Mouse (Mus musculus): ENCODE measurements around the gene Klhl29. TPM values are rescaled to one million over a fixed set of nuclear protein-coding genes. Genes with fewer than 3 reads are reported as not detected.

Klhl29 gene
- total and polyA plus RNA-seq, 2 experiments from 2014 or later: 2.7 to 8.2 TPM

DNA sequence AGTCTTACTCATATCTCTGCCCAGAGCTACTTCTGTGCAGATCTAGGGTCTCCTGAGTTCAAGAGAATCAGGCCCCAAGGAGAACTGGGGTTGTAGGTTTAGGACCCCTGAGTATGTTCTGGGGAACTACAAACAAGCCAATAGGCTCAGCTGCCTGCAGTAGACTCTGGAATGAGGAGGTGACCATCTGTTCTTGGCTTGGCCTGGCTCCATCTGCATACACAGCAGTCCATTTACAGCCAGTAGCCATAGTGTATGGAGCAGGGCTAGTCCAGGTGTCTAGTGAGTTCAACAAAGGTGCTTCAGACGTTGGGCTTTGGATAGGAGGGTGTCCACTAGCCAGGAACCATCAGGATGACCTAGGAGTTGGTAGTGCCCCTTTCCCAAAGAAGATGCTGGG lies 151.9 kb downstream of the Klhl29 start:
- no peak for TF ChIP-seq CTCF (IDR thresholded peaks at IDR 0.05; ENCODE audit: low read depth)

DNA sequence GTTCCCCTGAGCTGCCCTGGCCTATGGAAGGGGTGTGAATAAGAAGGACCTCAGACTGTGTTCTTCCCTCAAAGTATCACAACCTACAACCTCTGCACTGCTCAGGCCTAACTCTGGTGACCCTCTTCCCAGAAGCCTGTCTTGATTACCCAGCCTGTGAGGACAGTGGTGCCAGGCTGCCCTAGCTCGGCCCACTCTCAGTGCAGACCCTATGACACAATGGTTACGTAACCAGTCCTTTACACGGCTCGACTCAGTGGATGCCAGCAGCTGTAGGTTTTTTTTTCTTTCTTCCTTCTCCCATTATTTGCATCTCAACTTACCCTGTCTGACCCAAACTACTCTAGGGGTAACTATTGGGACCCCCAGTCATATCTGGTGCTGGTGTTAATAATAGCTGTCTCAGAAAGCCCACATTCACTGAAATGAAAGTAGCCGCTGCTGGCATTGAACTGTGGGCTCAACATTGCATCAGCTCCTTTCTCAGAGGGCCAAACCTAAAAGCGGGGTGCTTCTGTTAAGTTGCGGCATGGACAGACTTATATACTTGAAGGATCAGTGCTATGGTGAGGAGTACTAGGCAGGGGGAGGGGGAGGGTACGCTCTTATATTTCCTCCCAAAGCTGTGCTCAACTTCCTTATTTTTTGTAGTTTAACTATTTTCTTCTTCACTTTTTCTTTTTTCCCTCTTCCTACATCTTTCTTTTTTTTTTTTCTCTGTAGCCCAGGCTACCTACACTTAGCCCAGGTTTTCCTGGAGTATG lies 152.9 kb downstream of the Klhl29 start:
- H3K4me3 ChIP-seq (ENCODE audit: low read depth, low read length): no peak overlapping the region
- no peak for ATAC-seq
- peaks cover 17% of the 10 kb centered on the region for H3K4me1 ChIP-seq (ENCODE audit: insufficient read depth)
- no peak overlapping the region for H3K9ac ChIP-seq
- no peaks in the 10 kb centered on the region for H3K27me3 ChIP-seq (ENCODE audit: insufficient read depth, low read length)
- H3K4me2 ChIP-seq (ENCODE audit: low read depth): no peak overlapping the region
- TF ChIP-seq CTCF (IDR thresholded peaks at IDR 0.05; ENCODE audit: low read depth): no peak
- 86% methylated on average over 8 of the region's 8 CpGs for WGBS
- no peaks in the 10 kb centered on the region for H3K36me3 ChIP-seq (ENCODE audit: insufficient read depth)
- H3K9me3 ChIP-seq (ENCODE audit: low read length): no peaks in the 10 kb centered on the region
- H3K27ac ChIP-seq (ENCODE audit: low read depth, low read length): no peak overlapping the region
- DNase-seq: no peak

More for the DNA sequence above, 151.9 kb downstream of the Klhl29 start:
- H3K4me2 ChIP-seq (ENCODE audit: low read depth): no peak overlapping the region
- H3K9me3 ChIP-seq (ENCODE audit: low read length): no peaks in the 10 kb centered on the region
- peaks cover 18% of the 10 kb centered on the region for H3K4me1 ChIP-seq (ENCODE audit: insufficient read depth)
- H3K27ac ChIP-seq (ENCODE audit: low read depth, low read length): no peak overlapping the region
- DNase-seq (no peak), ATAC-seq (no peak)
- H3K27me3 ChIP-seq (ENCODE audit: insufficient read depth, low read length): no peaks in the 10 kb centered on the region
- H3K4me3 ChIP-seq (ENCODE audit: low read depth, low read length): no peak overlapping the region
- H3K36me3 ChIP-seq (ENCODE audit: insufficient read depth): no peaks in the 10 kb centered on the region
- 46% methylated on average over 1 of the region's 1 CpGs for WGBS
- H3K9ac ChIP-seq: no peak overlapping the region

DNA sequence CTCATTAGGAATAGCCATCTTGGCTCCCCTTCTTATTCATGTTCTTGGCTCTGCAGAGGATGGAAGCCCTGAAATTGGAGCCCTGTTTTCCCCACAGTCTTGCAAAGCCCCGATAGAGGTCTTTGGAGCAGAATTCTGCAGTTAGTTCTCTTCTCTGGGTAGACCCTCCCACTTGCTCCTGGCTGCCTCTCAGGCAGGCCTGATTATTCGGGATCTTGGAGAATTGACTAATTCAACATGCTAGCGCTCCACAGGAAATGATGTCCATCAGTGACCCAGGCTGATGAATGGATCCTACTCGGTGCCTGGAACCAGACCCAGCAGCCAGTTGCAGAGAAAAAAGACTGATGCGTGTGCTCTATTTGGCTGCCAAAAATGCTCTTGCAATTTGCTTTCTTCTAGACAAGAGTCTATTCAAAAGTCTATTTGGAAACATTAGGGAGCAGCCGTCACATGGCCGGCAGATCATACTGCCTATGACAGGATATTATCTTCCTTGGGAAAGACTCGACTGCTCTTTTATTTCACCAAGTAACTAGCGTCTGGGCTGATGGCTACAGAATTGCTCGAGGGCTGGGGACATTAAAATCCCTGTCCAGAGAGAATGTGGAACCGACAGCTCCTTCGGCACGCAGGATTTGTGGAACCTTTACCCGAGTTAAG lies 155.4 kb downstream of the Klhl29 start:
- H3K4me3 ChIP-seq (ENCODE audit: low read depth, low read length): no peak overlapping the region
- H3K9ac ChIP-seq: no peak overlapping the region
- H3K27ac ChIP-seq (ENCODE audit: low read depth, low read length): 0 out of 2 replicates have a peak overlapping the region, but pooled peaks have one; percentile 45
- 26% methylated on average over 14 of the region's 14 CpGs for WGBS
- DNase-seq (no peak), ATAC-seq (peak; percentile 36)
- H3K4me1 ChIP-seq (ENCODE audit: insufficient read depth): peaks cover 17% of the 10 kb centered on the region
- no peaks in the 10 kb centered on the region for H3K9me3 ChIP-seq (ENCODE audit: low read length)
- no peak overlapping the region for H3K4me2 ChIP-seq (ENCODE audit: low read depth)
- no peaks in the 10 kb centered on the region for H3K27me3 ChIP-seq (ENCODE audit: insufficient read depth, low read length)
- no peak for TF ChIP-seq CTCF (IDR thresholded peaks at IDR 0.05; ENCODE audit: low read depth)
- H3K36me3 ChIP-seq (ENCODE audit: insufficient read depth): no peaks in the 10 kb centered on the region

DNA sequence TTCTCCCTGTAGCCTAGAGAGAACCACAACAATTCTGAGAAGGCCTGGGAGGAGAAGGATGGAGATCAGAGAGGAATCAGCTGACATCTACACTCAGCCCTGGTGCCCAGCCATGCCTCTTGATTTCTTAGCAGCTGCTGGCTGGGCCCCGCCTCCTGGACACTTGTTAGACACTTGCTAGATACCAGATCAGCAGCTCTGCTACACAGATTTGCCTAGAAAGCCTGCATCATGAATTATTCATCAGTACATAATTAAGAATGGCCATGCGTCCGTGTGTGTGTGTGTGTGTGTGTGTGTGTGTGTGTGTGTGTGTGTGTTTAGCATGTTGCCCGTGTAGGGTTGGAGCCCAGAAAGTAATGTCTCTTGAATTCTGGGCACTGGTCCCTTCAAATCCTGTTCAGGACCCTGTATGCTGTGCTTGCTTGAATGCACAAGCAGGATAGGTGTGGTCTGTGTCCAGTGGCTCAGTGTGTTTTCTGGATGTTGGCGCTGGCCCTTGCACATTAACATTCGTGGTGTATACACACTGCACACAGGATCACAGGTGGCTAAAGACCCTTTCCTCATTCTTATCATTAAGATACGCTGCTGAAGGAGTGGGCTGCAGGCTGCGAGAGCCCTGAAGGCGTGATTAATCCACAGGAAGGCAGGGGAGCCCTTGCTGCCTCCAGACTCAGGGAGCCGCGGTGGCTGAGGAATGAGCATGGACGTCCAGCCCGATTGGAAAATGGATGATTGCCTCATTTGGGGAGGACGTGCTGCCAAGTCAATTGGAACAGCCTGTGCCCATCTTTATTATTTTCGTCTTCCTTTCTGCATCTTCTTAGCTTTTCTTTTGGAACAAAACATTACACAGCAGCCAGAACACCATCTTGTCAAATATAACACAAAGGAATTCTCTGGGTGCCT lies 159.4 kb downstream of the Klhl29 start:
- Histone ChIP-seq H3K9ac (no peak overlapping the region), H3K27me3 (ENCODE audit: insufficient read depth, low read length) (no peaks in the 10 kb centered on the region)
- WGBS: 14% methylated on average over 15 of the region's 15 CpGs

DNA sequence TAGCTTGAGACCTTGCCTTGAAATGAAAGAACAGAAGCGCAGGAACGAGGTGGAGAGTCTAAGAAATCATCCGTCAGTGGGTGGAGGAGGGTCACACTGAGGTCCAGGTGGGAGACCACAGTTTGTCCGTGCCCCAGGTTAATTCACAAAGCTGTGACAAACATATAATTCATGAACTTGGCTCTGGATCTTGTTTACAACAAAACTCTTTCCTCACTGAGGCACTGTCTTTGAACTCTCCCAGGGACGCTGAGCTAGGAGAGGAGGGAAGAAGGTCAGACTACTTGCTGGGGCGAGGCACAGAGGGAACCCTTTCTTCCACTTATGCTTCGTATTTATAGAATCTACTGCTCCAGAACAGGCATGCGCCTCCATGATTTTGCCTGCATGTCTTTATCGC lies 161.2 kb downstream of the Klhl29 start:
- Histone ChIP-seq H3K4me2 (ENCODE audit: low read depth) (no peak overlapping the region), H3K4me3 (ENCODE audit: low read depth, low read length) (no peak overlapping the region), H3K9me3 (ENCODE audit: low read length) (no peaks in the 10 kb centered on the region), H3K27me3 (ENCODE audit: insufficient read depth, low read length) (no peaks in the 10 kb centered on the region), H3K9ac (no peak overlapping the region), H3K4me1 (ENCODE audit: insufficient read depth) (peaks cover 22% of the 10 kb centered on the region), H3K36me3 (ENCODE audit: insufficient read depth) (peaks cover 6% of the 10 kb centered on the region; the same call in 1 of the 2 replicates), H3K27ac (ENCODE audit: low read depth, low read length) (no peak overlapping the region)
- TF ChIP-seq CTCF (IDR thresholded peaks at IDR 0.05; ENCODE audit: low read depth): no peak
- WGBS: 75% methylated on average over 9 of the region's 9 CpGs
- ATAC-seq: no peak
- DNase-seq: no peak

More for the DNA sequence above, 159.4 kb downstream of the Klhl29 start:
- no peaks in the 10 kb centered on the region for H3K36me3 ChIP-seq (ENCODE audit: insufficient read depth)
- DNase-seq (peak; percentile 72), ATAC-seq (peak; percentile 79)
- H3K9me3 ChIP-seq (ENCODE audit: low read length): no peaks in the 10 kb centered on the region
- H3K4me3 ChIP-seq (ENCODE audit: low read depth, low read length): no peak overlapping the region
- H3K4me2 ChIP-seq (ENCODE audit: low read depth): no peak overlapping the region
- H3K4me1 ChIP-seq (ENCODE audit: insufficient read depth): peaks cover 14% of the 10 kb centered on the region
- H3K27ac ChIP-seq (ENCODE audit: low read depth, low read length): peak overlapping the region; percentile 68
- TF ChIP-seq CTCF (IDR thresholded peaks at IDR 0.05; ENCODE audit: low read depth): no peak

DNA sequence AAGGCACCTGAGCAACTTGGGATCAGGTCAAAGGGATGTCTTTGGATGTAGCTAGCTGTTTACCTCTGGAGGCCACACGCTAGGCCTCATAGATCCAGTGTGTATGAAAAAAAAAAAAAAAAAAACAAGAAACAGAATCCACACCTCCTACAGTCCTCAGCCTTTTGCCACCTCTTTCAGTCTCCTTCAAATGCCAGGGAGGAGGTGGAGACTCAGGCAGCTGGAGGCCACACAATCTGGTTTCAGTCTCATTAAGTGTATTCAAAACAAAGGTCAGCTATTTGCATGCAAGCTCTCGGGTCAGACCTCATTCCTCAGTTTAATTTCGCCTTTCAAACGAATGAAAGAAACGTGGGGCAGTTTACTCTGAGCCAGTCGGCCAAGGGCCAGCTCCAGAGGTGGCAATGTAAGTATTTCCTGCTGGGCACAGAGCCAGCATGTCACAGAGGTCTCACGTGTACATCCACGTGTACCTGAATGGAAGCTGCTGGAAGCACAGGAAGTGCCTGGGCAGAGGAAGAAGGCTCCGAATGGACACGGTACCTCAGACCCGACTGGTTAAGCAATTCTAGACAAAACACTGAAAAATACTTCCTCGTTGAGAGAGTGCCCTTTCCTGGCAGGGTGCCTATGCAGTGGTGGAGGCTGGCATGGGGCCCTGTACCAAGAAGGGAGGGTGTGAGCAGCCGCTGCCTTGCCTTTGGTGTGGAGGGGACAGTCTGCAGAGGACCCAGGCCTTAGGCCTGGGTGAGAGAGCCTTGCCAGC lies 162.0 kb downstream of the Klhl29 start:
- no peaks in the 10 kb centered on the region for H3K9me3 ChIP-seq (ENCODE audit: low read length)
- no peak overlapping the region for H3K4me2 ChIP-seq (ENCODE audit: low read depth)
- 11% methylated on average over 13 of the region's 13 CpGs for WGBS
- H3K4me1 ChIP-seq (ENCODE audit: insufficient read depth): peaks cover 22% of the 10 kb centered on the region
- no peaks in the 10 kb centered on the region for H3K27me3 ChIP-seq (ENCODE audit: insufficient read depth, low read length)
- no peak overlapping the region for H3K4me3 ChIP-seq (ENCODE audit: low read depth, low read length)
- H3K9ac ChIP-seq: peak overlapping the region; percentile 14; the same call in 1 of the 2 replicates
- ATAC-seq (peak; percentile 8), DNase-seq (peak; percentile 73)
- peaks cover 6% of the 10 kb centered on the region; the same call in 1 of the 2 replicates for H3K36me3 ChIP-seq (ENCODE audit: insufficient read depth)
- 0 out of 2 replicates have a peak overlapping the region, but pooled peaks have one; percentile 21 for H3K27ac ChIP-seq (ENCODE audit: low read depth, low read length)
- no peak for TF ChIP-seq CTCF (IDR thresholded peaks at IDR 0.05; ENCODE audit: low read depth)

All from forebrain, postnatal 0 days (tissue).